Mouse (Mus musculus) embryonic facial prominence, embryonic 15.5 days (tissue): Measurements from ENCODE around the gene Mtmr12. TPM values are rescaled to one million over a fixed set of nuclear protein-coding genes. Genes with fewer than 3 reads are reported as not detected.
A peak's percentile ranks its signal among the peaks of the same experiment; 100 is the strongest.

ENCODE experiments used
- ATAC-seq: fragments of 200-750 bp; cut with Nextera tagmentation; 2 replicates; pipeline ENCODE4 v1.8.0; 2017; ENCODE audit warnings: low read depth, moderate TSS enrichment; ENCODE audit not compliant: insufficient number of reproducible peaks, low FRiP score, low TSS enrichment
- H3K27ac ChIP-seq: fragments of 300-500 bp; sonication (generic); replicated peaks from 2 replicates; pipeline ENCODE4 v1.5.1; 2015; ENCODE audit warnings: mild to moderate bottlenecking, inconsistent platforms
- H3K27me3 ChIP-seq: fragments of 300-500 bp; sonication (generic); 2 replicates; pipeline ENCODE4 v1.6.1; 2015; ENCODE audit warnings: inconsistent platforms
- H3K36me3 ChIP-seq: fragments of 300-500 bp; sonication (generic); 2 replicates; pipeline ENCODE4 v1.6.1; 2015; ENCODE audit warnings: mild to moderate bottlenecking, inconsistent platforms
- H3K4me1 ChIP-seq: fragments of 300-500 bp; sonication (generic); 2 replicates; pipeline ENCODE4 v1.6.1; 2015; ENCODE audit warnings: inconsistent platforms
- H3K4me2 ChIP-seq: fragments of 300-500 bp; sonication (generic); replicated peaks from 2 replicates; pipeline ENCODE4 v1.6.1; 2015; ENCODE audit warnings: mild to moderate bottlenecking, inconsistent platforms
- H3K4me3 ChIP-seq: fragments of 300-500 bp; sonication (generic); replicated peaks from 2 replicates; pipeline ENCODE4 v1.5.1; 2015; ENCODE audit warnings: mild to moderate bottlenecking, inconsistent platforms
- H3K9ac ChIP-seq: fragments of 300-500 bp; sonication (generic); 2 replicates; pipeline ENCODE4 v1.6.1; 2015; ENCODE audit warnings: inconsistent platforms
- H3K9me3 ChIP-seq: fragments of 300-500 bp; sonication (generic); replicated peaks from 2 replicates; pipeline ENCODE4 v1.6.1; 2016; ENCODE audit warnings: inconsistent platforms
- WGBS: fragments of 180-500 bp; shearing (Covaris S2); methylation state at CpG from one replicate; pipeline ENCODE4 v1.1.7; 2015; 5-methylcytosine and 5-hydroxymethylcytosine counted together
- polyA plus RNA-seq: library from polyadenylated mRNA; unstranded; fragments of >200 nt; fragmentation: Nextera tagmentation; extraction: Ambion mirVana; gene quantifications from 2 replicates; pipeline ENCODE4 v1.2.1, GENCODE M21; 2015

The Mtmr12 gene
- polyA plus RNA-seq, 1 experiment from 2014 or later = 16.2 TPM

GRCm38 (mm10) chr15:12284794-12285534 lies 80.1 kb downstream of the Mtmr12 start:
- WGBS = 55% methylated on average over 6 of the region's 6 CpGs
- Histone ChIP-seq H3K4me1 (no peaks in the 10 kb centered on the region), H3K9me3 (no peaks in the 10 kb centered on the region), H3K9ac (no peak overlapping the region), H3K36me3 (no peaks in the 10 kb centered on the region), H3K27ac (0 out of 2 replicates have a peak overlapping the region, but pooled peaks have one; percentile 18), H3K4me2 (no peak overlapping the region), H3K27me3 (no peaks in the 10 kb centered on the region), H3K4me3 (no peak overlapping the region)
- ATAC-seq = peak; percentile 69

GRCm38 (mm10) chr15:12285535-12285809 lies 80.6 kb downstream of the Mtmr12 start:
- Histone ChIP-seq H3K36me3 (no peaks in the 10 kb centered on the region), H3K9me3 (no peaks in the 10 kb centered on the region), H3K27me3 (no peaks in the 10 kb centered on the region), H3K9ac (no peak overlapping the region), H3K4me1 (no peaks in the 10 kb centered on the region), H3K4me2 (no peak overlapping the region), H3K27ac (peak overlapping the region; percentile 18; the same call in 1 of the 2 replicates), H3K4me3 (no peak overlapping the region)
- ATAC-seq = no peak
- WGBS = 63% methylated on average over 5 of the region's 5 CpGs

- no peaks in the 10 kb centered on the region for H3K36me3 ChIP-seq
- H3K27ac ChIP-seq = no peak overlapping the region
- no peak for ATAC-seq
- no peaks in the 10 kb centered on the region for H3K4me1 ChIP-seq
- no peaks in the 10 kb centered on the region for H3K9me3 ChIP-seq
- H3K27me3 ChIP-seq = no peaks in the 10 kb centered on the region
- WGBS = 84% methylated on average over 7 of the region's 7 CpGs
- no peak overlapping the region for H3K9ac ChIP-seq
- no peak overlapping the region for H3K4me3 ChIP-seq
- no peak overlapping the region for H3K4me2 ChIP-seq
These were observed 85.5 kb downstream of the Mtmr12 start for GRCm38 (mm10) chr15:12290330-12290729.

- Histone ChIP-seq H3K4me3 (no peak overlapping the region), H3K4me2 (no peak overlapping the region), H3K36me3 (no peaks in the 10 kb centered on the region), H3K27me3 (no peaks in the 10 kb centered on the region), H3K9me3 (no peaks in the 10 kb centered on the region), H3K4me1 (no peaks in the 10 kb centered on the region), H3K9ac (no peak overlapping the region), H3K27ac (no peak overlapping the region)
- WGBS = 89% methylated on average over 2 of the region's 2 CpGs
- no peak for ATAC-seq
These were observed 86.9 kb downstream of the Mtmr12 start for GRCm38 (mm10) chr15:12291757-12292156.

GRCm38 (mm10) chr15:12296228-12296627 lies 91.4 kb downstream of the Mtmr12 start:
- no peaks in the 10 kb centered on the region for H3K36me3 ChIP-seq
- 58% methylated on average over 2 of the region's 2 CpGs for WGBS
- H3K4me3 ChIP-seq = no peak overlapping the region
- H3K9me3 ChIP-seq = no peaks in the 10 kb centered on the region
- no peak overlapping the region for H3K27ac ChIP-seq
- H3K27me3 ChIP-seq = no peaks in the 10 kb centered on the region
- no peak overlapping the region for H3K4me2 ChIP-seq
- H3K4me1 ChIP-seq = no peaks in the 10 kb centered on the region
- ATAC-seq = no peak
- no peak overlapping the region for H3K9ac ChIP-seq

GRCm38 (mm10) chr15:12298231-12298737 lies 93.5 kb downstream of the Mtmr12 start:
- no peak for ATAC-seq
- Histone ChIP-seq H3K9me3 (no peaks in the 10 kb centered on the region), H3K9ac (no peak overlapping the region), H3K4me1 (no peaks in the 10 kb centered on the region), H3K36me3 (no peaks in the 10 kb centered on the region), H3K27me3 (no peaks in the 10 kb centered on the region), H3K27ac (no peak overlapping the region), H3K4me3 (no peak overlapping the region), H3K4me2 (no peak overlapping the region)
- 85% methylated on average over 7 of the region's 7 CpGs for WGBS

GRCm38 (mm10) chr15:12301771-12302170 lies 96.9 kb downstream of the Mtmr12 start:
- Histone ChIP-seq H3K4me3 (no peak overlapping the region), H3K36me3 (no peaks in the 10 kb centered on the region), H3K27me3 (no peaks in the 10 kb centered on the region), H3K27ac (no peak overlapping the region), H3K4me1 (peaks cover 5% of the 10 kb centered on the region), H3K9me3 (no peaks in the 10 kb centered on the region), H3K9ac (no peak overlapping the region), H3K4me2 (no peak overlapping the region)
- WGBS = 68% methylated on average over 5 of the region's 6 CpGs
- ATAC-seq = no peak

GRCm38 (mm10) chr15:12306188-12307071 lies 101.6 kb downstream of the Mtmr12 start:
- no peak overlapping the region for H3K9ac ChIP-seq
- H3K4me3 ChIP-seq = no peak overlapping the region
- H3K27ac ChIP-seq = no peak overlapping the region
- H3K4me2 ChIP-seq = no peak overlapping the region
- H3K9me3 ChIP-seq = no peaks in the 10 kb centered on the region
- ATAC-seq = no peak
- no peaks in the 10 kb centered on the region for H3K36me3 ChIP-seq
- 53% methylated on average over 8 of the region's 8 CpGs for WGBS
- H3K4me1 ChIP-seq = peaks cover 5% of the 10 kb centered on the region
- H3K27me3 ChIP-seq = no peaks in the 10 kb centered on the region

GRCm38 (mm10) chr15:12307114-12307513 lies 102.3 kb downstream of the Mtmr12 start:
- Histone ChIP-seq H3K27me3 (no peaks in the 10 kb centered on the region), H3K27ac (no peak overlapping the region), H3K4me2 (no peak overlapping the region), H3K36me3 (no peaks in the 10 kb centered on the region), H3K9ac (no peak overlapping the region), H3K9me3 (no peaks in the 10 kb centered on the region), H3K4me1 (peaks cover 5% of the 10 kb centered on the region), H3K4me3 (no peak overlapping the region)
- no peak for ATAC-seq
- WGBS = 58% methylated on average over 4 of the region's 4 CpGs

GRCm38 (mm10) chr15:12308539-12308938 lies 103.7 kb downstream of the Mtmr12 start:
- Histone ChIP-seq H3K9me3 (no peaks in the 10 kb centered on the region), H3K4me2 (no peak overlapping the region), H3K27ac (no peak overlapping the region), H3K4me1 (peaks cover 5% of the 10 kb centered on the region), H3K9ac (no peak overlapping the region), H3K4me3 (no peak overlapping the region), H3K27me3 (no peaks in the 10 kb centered on the region), H3K36me3 (no peaks in the 10 kb centered on the region)
- WGBS = 78% methylated on average over 5 of the region's 5 CpGs
- no peak for ATAC-seq

- Histone ChIP-seq H3K4me3 (no peak overlapping the region), H3K4me2 (no peak overlapping the region), H3K27ac (no peak overlapping the region), H3K9ac (no peak overlapping the region), H3K9me3 (no peaks in the 10 kb centered on the region), H3K36me3 (no peaks in the 10 kb centered on the region), H3K27me3 (no peaks in the 10 kb centered on the region), H3K4me1 (peaks cover 5% of the 10 kb centered on the region)
- 82% methylated on average over 4 of the region's 4 CpGs for WGBS
- ATAC-seq = no peak
These were observed 105.8 kb downstream of the Mtmr12 start for GRCm38 (mm10) chr15:12310676-12311075.
